Mouse (Mus musculus) myocyte (in vitro differentiated cells): ENCODE measurements around the gene Lce1f. TPM values are rescaled to one million over a fixed set of nuclear protein-coding genes. Genes with fewer than 3 reads are reported as not detected.

ENCODE experiments used
- H3K27me3 ChIP-seq: one replicate; pipeline ENCODE4 v1.6.1; 2011; ENCODE audit not compliant: control insufficient read depth, insufficient read depth, insufficient read length
- H3K36me3 ChIP-seq: one replicate; pipeline ENCODE4 v1.6.1; 2011; ENCODE audit not compliant: control insufficient read depth, insufficient read depth
- H3K4me2 ChIP-seq: one replicate; pipeline ENCODE4 v1.6.1; 2011; ENCODE audit warnings: low read depth, control low read depth
- H3K4me3 ChIP-seq: one replicate; pipeline ENCODE4 v1.5.1; 2011; ENCODE audit warnings: mild to moderate bottlenecking, control low read depth, moderate library complexity
- H3K79me2 ChIP-seq: one replicate; pipeline ENCODE4 v1.6.1; 2011; ENCODE audit not compliant: control insufficient read depth, insufficient read depth
- H3ac ChIP-seq: one replicate; pipeline ENCODE4 v1.6.1; 2011; ENCODE audit not compliant: control insufficient read depth, insufficient read length
- CEBPB ChIP-seq: IDR thresholded peaks from 2 replicates; pipeline ENCODE4 v1.6.1; 2011; ENCODE audit warnings: mild to moderate bottlenecking, moderate library complexity; ENCODE audit not compliant: poor library complexity, insufficient read depth, severe bottlenecking
- E2F4 ChIP-seq: IDR thresholded peaks from one replicate; pipeline ENCODE4 v1.6.1; 2011; ENCODE audit warnings: mild to moderate bottlenecking, control low read depth, moderate library complexity; ENCODE audit not compliant: insufficient read depth
- MAX ChIP-seq: IDR thresholded peaks from one replicate; pipeline ENCODE4 v1.6.1; 2011; ENCODE audit warnings: low read depth, mild to moderate bottlenecking, control low read depth
- MYOD1 ChIP-seq, 3 experiments: IDR thresholded peaks; one replicate each; pipeline ENCODE4 v1.6.1; 2011; ENCODE audit warnings: control low read depth in 2 of 3, low read depth in 2 of 3, mild to moderate bottlenecking in 2 of 3, moderate library complexity in 1 of 3; ENCODE audit not compliant: insufficient read length in 2 of 3, control insufficient read depth in 1 of 3
- MYOG ChIP-seq, 3 experiments: IDR thresholded peaks; one replicate each; pipeline ENCODE4 v1.6.1; 2011; ENCODE audit warnings: control low read depth in 2 of 3, low read depth in 2 of 3, mild to moderate bottlenecking in 2 of 3; ENCODE audit not compliant: insufficient read length in 2 of 3, control insufficient read depth in 1 of 3, insufficient read depth in 1 of 3
- POLR2A ChIP-seq: IDR thresholded peaks from one replicate; pipeline ENCODE4 v1.6.1; 2011; ENCODE audit warnings: low read depth, mild to moderate bottlenecking, control low read depth, moderate library complexity; ENCODE audit not compliant: insufficient read length
- POLR2AphosphoS2 ChIP-seq: IDR thresholded peaks from one replicate; pipeline ENCODE4 v1.6.1; 2011; ENCODE audit warnings: low read depth, control low read depth; ENCODE audit not compliant: insufficient read length
- REST ChIP-seq: IDR thresholded peaks from one replicate; pipeline ENCODE4 v1.6.1; 2011; ENCODE audit warnings: mild to moderate bottlenecking, control low read depth, moderate library complexity; ENCODE audit not compliant: insufficient read depth, insufficient read length
- SRF ChIP-seq: IDR thresholded peaks from one replicate; pipeline ENCODE4 v1.6.1; 2011; ENCODE audit warnings: low read depth; ENCODE audit not compliant: control insufficient read depth, insufficient read length
- TCF12 ChIP-seq: IDR thresholded peaks from one replicate; pipeline ENCODE4 v1.6.1; 2011; ENCODE audit warnings: mild to moderate bottlenecking, control low read depth; ENCODE audit not compliant: poor library complexity, insufficient read depth, severe bottlenecking
- TCF3 ChIP-seq: IDR thresholded peaks from one replicate; pipeline ENCODE4 v1.6.1; 2011; ENCODE audit warnings: low read depth, control low read depth; ENCODE audit not compliant: insufficient read length
- USF1 ChIP-seq: IDR thresholded peaks from one replicate; pipeline ENCODE4 v1.6.1; 2011; ENCODE audit warnings: low read depth, mild to moderate bottlenecking, control low read depth, moderate library complexity
- polyA plus RNA-seq: library from polyadenylated mRNA; unstranded; fragments of >200 nt; fragmentation: generic; extraction: Trizol; gene quantifications from one replicate; pipeline ENCODE4 v1.2.1, GENCODE M21; 2012; ENCODE audit warnings: missing spikeins

The Lce1f gene
- polyA plus RNA-seq, 1 experiment = 0.19 TPM

DNA sequence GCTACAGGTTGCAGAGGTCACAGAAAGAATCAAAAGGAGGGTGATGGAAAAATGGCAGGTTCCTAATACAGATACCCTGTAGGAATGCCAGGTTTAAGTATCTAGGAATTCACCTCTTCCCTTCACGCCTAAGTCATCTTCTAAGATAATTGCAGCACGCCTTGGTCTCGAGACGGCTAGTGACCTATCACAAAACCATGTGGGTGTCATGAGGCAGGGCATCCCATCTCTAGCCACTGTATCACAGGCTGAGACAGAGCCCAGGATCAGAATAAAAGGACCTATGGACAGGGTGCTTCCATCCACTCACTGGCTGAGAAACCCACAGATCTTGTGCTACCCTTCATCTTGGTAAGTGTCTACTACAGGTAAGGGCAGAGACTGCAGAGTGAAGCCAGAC lies 41.2 kb downstream of the Lce1f start, which contains the start of gene Lce1c:
Lce1c (plus strand) TSS at position 301 of the 400 bp plus-strand sequence.
- Histone ChIP-seq H3K36me3 (no peaks in the 10 kb centered on the region), H3K4me3 (no peak within 1 kb of the TSS), H3ac (no peak within 1 kb of the TSS), H3K27me3 (no peaks in the 10 kb centered on the region), H3K4me2 (no peak within 1 kb of the TSS), H3K79me2 (no peaks in the 10 kb centered on the region)
- TF ChIP-seq REST (no peak), POLR2AphosphoS2 (no peak), TCF12 (no peak), E2F4 (no peak), USF1 (no peak), MYOD1 (IDR thresholded peaks at IDR 0.05; ENCODE audit: control insufficient read depth in 1 of 3, insufficient read length in 2 of 3, low read depth in 2 of 3) (no peak), SRF (no peak), TCF3 (no peak), MYOG (IDR thresholded peaks at IDR 0.05; ENCODE audit: control insufficient read depth in 1 of 3, insufficient read depth in 1 of 3, insufficient read length in 2 of 3, low read depth in 2 of 3) (no peak), CEBPB (no peak), POLR2A (no peak), MAX (no peak)

DNA sequence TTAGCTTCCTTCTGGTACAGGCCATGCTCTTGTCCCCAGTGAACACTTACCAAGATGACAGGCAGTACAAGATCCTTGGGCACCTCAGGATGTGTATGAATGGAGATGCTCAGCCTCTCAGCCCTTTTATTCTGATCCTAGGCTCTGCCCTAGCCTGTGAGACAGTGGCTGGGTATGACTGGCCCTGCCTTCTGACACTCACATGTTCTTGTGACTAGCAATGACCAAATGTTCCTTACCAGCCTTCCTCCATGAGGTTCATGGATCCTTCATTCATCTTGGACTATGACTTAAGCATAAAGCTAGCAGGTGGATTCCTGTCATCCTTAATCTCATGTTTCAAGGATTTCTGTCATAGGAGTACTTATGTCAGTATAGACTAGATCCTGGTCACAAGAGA lies 49.9 kb downstream of the Lce1f start, which contains the start of gene Lce1a2:
Lce1a2 (minus strand) TSS at position 101 of the 400 bp plus-strand sequence.
- H3K36me3 ChIP-seq = no peaks in the 10 kb centered on the region
- H3K79me2 ChIP-seq = no peaks in the 10 kb centered on the region
- no peaks in the 10 kb centered on the region for H3K27me3 ChIP-seq
- no peak within 1 kb of the TSS for H3K4me2 ChIP-seq
- H3K4me3 ChIP-seq = no peak within 1 kb of the TSS
- TF ChIP-seq MYOD1 (IDR thresholded peaks at IDR 0.05; ENCODE audit: control insufficient read depth in 1 of 3, insufficient read length in 2 of 3, low read depth in 2 of 3) (no peak), POLR2AphosphoS2 (no peak), USF1 (no peak), MAX (no peak), E2F4 (no peak), MYOG (IDR thresholded peaks at IDR 0.05; ENCODE audit: control insufficient read depth in 1 of 3, insufficient read depth in 1 of 3, insufficient read length in 2 of 3, low read depth in 2 of 3) (no peak), REST (no peak), TCF3 (no peak), CEBPB (no peak), SRF (no peak), POLR2A (no peak), TCF12 (no peak)
- H3ac ChIP-seq = no peak within 1 kb of the TSS

Other genes starting within 250 kb of the Lce1f start
- gene Sprr1a, start 234.5 kb downstream of the Lce1f start, polyA plus RNA-seq = 9.2 TPM
- gene Sprr4, start 219.9 kb downstream of the Lce1f start, polyA plus RNA-seq = not detected
- gene 2310046K23Rik, start 185.8 kb downstream of the Lce1f start, polyA plus RNA-seq = not detected
- gene Ivl, start 146.6 kb downstream of the Lce1f start, polyA plus RNA-seq = not detected
- gene Smcp, start 131.4 kb downstream of the Lce1f start, polyA plus RNA-seq = not detected
- gene 2210017I01Rik, start 112.9 kb downstream of the Lce1f start, polyA plus RNA-seq = not detected
- not detected for gene Lce6a, start 98.7 kb downstream of the Lce1f start, polyA plus RNA-seq
- not detected for gene Lce1a1, start 72.0 kb downstream of the Lce1f start, polyA plus RNA-seq
- gene Lce1b, start 63.4 kb downstream of the Lce1f start, polyA plus RNA-seq = not detected
- not detected for gene Lce1a2, start 50.0 kb downstream of the Lce1f start, polyA plus RNA-seq
- not detected for gene Lce1c, start 41.1 kb downstream of the Lce1f start, polyA plus RNA-seq
- gene Lce1d, start 33.1 kb downstream of the Lce1f start, polyA plus RNA-seq = not detected
- not detected for gene Lce1e, start 11.3 kb downstream of the Lce1f start, polyA plus RNA-seq
- gene Gm38119, start 18.7 kb upstream of the Lce1f start, polyA plus RNA-seq = not detected
- 0.07 TPM for gene Lce1g, start 32.0 kb upstream of the Lce1f start, polyA plus RNA-seq
- gene Lce1h, start 44.7 kb upstream of the Lce1f start, polyA plus RNA-seq = not detected
- gene Lce1i, start 58.5 kb upstream of the Lce1f start, polyA plus RNA-seq = not detected
- not detected for gene Lce1j, start 70.2 kb upstream of the Lce1f start, polyA plus RNA-seq
- not detected for gene Lce1k, start 87.5 kb upstream of the Lce1f start, polyA plus RNA-seq
- not detected for gene Kprp, start 106.9 kb upstream of the Lce1f start, polyA plus RNA-seq
- gene Lce1l, start 130.9 kb upstream of the Lce1f start, polyA plus RNA-seq = not detected
- gene 2310050C09Rik, start 149.9 kb upstream of the Lce1f start, polyA plus RNA-seq = not detected
- gene Lce3a, start 205.9 kb upstream of the Lce1f start, polyA plus RNA-seq = not detected
- gene Lce3b, start 212.6 kb upstream of the Lce1f start, polyA plus RNA-seq = not detected
- gene Lce3c, start 224.1 kb upstream of the Lce1f start, polyA plus RNA-seq = not detected
- not detected for gene Lce3d, start 237.0 kb upstream of the Lce1f start, polyA plus RNA-seq
- gene Lce3e, start 246.7 kb upstream of the Lce1f start, polyA plus RNA-seq = not detected